Mouse (Mus musculus): ENCODE measurements around the gene Tmem246.

GRCm38 (mm10) chr4:49605459-49605858 lies 7.8 kb upstream of the Tmem246 start:
- TF ChIP-seq EP300 (optimal IDR thresholded peaks at IDR 0.05) (no peak), CTCF (IDR thresholded peaks at IDR 0.05; ENCODE audit: low read depth) (no peak)
